Mouse (Mus musculus) thymus, postnatal 25 days (tissue): ENCODE results near the gene Tmco2.
"Not testable (repeated sequence)": the region's sequence is repeated elsewhere in the genome, so short reads cannot be mapped to it uniquely, and the experiment has no call there.

Experiments
- DNase-seq: peaks from one replicate; pipeline ENCODE4 v3.0.0; 2022

The Tmco2 gene

DNA sequence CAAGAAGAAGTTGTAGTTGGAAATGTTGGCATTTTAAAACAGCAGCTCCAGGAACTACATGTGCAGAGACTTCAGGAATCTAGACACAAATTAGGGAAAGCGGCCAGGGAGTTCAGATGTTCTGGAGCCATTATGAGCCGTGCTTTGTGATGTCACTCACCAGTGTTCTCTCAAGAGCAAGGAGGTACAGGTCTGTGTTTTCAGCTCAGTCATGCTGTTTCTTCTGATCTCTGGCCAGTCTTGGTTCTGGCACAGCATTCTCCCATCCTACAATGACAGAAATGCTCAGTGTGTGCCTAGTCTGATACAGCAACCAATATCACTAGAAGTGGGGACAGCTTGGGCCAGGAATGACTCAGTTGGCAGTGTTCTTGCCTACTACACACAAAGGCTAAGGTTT lies at the start of gene Tmco2:
Tmco2 (minus strand) TSS at position 101 of the 400 bp plus-strand sequence.
- no peak for DNase-seq

- DNase-seq: no peak
These were observed 5.7 kb downstream of the Tmco2 start for GRCm38 (mm10) chr4:121103304-121103703.

- DNase-seq: peak; percentile 90
These were observed 11.2 kb downstream of the Tmco2 start, which contains the start of gene Zmpste24 for GRCm38 (mm10) chr4:121097650-121098378. TSS of gene Zmpste24 (minus strand) at chr4:121098241.

DNA sequence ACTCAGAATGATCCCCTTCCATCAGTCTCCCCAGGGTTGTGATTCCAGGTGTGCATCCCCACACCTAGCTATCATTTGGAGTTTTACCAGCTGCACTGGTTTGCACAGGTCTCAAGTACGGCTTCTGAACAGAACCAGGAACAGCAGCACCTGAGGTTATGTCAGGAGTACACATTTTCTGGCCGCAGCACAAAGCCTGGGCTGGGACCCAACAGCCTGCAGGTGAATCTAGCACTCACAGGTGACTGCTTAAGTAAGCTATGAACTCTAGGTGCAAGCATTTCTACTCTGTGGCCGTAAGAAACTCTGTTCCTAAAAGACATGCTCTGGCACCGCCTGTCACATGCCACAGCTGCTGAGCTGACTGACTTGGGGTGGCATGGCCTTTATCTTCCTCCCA lies 18.8 kb downstream of the Tmco2 start:
- DNase-seq: no peak

GRCm38 (mm10) chr4:121088696-121089095 lies 20.3 kb downstream of the Tmco2 start:
- DNase-seq: no peak

GRCm38 (mm10) chr4:121084506-121084905 lies 24.5 kb downstream of the Tmco2 start:
- DNase-seq: no peak

- DNase-seq: no peak
These were observed 28.6 kb downstream of the Tmco2 start for GRCm38 (mm10) chr4:121080395-121080794.

DNA sequence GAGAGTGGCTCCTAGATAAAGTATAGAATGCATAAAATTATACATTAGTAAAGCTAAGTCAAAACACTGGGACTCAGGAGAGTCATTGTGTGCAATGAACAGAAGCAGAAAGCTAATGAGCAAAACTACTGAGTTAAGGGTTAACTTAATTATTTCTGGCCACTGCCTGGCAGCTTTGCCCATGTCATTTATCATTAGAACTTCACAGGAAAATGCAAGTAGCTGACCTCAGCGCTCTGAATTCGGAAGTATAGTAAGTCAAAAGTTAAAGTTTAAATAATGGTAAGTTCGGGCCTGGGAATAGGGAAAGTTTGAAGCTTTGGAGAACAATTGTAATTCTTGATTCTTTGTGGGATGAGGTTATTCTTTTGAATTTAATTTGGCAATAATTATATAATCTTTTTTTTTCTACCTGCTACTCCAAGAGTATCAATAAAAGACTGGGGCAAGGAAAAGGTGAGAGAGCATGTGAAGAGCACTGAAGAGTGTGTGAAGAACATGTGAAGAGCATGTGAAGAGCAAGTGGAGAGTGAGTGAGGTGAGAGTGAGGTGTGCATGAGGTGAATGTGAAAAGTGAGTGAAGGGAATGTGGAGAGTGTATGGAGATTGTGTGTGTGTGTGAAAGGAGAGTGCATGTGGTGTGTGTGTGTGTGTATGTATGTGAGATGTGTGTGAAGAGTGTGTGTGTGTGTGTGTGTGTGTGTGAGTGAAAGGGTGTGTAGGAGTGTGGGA lies 30.9 kb downstream of the Tmco2 start:
- no peak for DNase-seq

GRCm38 (mm10) chr4:121074250-121074649 lies 34.8 kb downstream of the Tmco2 start:
- DNase-seq: no peak

DNA sequence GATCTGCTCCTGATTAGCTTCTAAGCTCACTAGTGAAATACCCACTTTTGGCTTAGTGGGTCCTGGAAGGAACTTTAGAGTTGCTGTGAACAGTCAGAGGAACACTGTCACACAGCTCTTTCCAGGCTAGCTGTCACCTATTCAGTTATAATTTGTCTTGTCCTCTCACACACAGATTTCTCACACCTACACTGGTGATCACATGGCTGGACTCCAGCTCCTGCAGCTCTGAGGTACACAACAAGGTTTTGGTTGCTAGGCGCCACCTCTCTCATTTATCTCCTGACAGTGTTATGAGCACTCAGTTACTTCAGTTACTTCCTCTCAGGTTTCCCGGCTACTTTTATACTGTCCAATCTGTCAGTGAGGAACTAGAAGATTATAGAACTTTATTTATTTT lies 43.7 kb downstream of the Tmco2 start:
- DNase-seq: no peak

DNA sequence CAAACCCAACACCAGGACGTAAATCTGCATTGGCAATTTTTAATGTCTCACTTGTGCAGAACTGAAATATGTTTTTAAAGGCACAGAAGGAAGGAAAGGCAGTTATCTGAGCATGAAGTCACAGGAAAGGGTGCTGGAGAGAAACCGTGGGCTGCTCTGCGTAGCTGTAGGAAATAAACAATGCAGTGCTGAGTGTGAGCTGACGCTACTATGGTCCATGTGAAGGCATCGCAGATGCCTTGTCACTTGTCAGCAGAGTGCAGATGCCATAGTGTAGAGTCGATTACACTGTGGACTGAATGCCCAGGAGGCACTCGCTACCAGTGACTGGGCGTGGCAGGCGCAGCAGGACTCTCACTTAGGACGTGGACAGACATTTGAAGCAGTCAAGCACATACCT lies 49.8 kb downstream of the Tmco2 start:
- DNase-seq: not testable (repeated sequence)

GRCm38 (mm10) chr4:121057032-121057431 lies 52.0 kb downstream of the Tmco2 start:
- DNase-seq: no peak

DNA sequence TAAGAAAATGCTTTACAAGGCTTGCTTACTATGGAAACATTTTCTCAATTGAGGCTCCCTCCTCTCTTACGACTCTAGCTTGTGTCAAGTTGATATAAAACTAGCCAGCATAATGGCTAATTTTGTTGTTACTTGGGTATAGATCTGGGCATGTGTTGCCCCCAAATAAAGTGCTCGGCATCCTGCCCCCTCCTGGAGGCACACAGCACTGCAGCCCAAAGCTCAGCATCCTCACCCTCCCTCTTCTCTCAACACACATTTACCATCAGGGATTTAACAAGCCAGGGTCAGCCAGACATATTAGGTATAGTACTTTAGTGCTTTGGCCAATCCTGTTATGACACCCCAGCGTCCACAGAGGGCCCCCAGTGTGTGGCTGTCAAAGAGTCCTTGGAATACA lies 52.7 kb downstream of the Tmco2 start:
- peak; percentile 43 for DNase-seq
